Mouse (Mus musculus) CH12.LX (cell line): ENCODE results near the gene Csrp1. TPM values are rescaled to one million over a fixed set of nuclear protein-coding genes. Genes with fewer than 3 reads are reported as not detected.

Experiments used
- DNase-seq: peaks from one replicate; pipeline ENCODE4 v3.0.0-alpha.2; 2013; ENCODE audit errors: extremely low read depth
- H3K27ac ChIP-seq: 2 replicates; pipeline ENCODE4 v1.5.1; 2012; ENCODE audit warnings: low read depth, mild to moderate bottlenecking, control low read depth, moderate library complexity; ENCODE audit not compliant: insufficient read depth
- H3K27me3 ChIP-seq: replicated peaks from 2 replicates; pipeline ENCODE3; 2012; ENCODE audit warnings: inconsistent platforms
- H3K36me3 ChIP-seq, 2 experiments: replicated peaks in 1 of 2; 2 replicates each; pipeline versions ENCODE3 to v1.6.1; 2012; ENCODE audit warnings: inconsistent platforms in 1 of 2, low read length in 1 of 2, mild to moderate bottlenecking in 1 of 2, mixed read lengths in 1 of 2, moderate library complexity in 1 of 2; ENCODE audit not compliant: control insufficient read depth in 1 of 2, insufficient read depth in 1 of 2
- H3K4me1 ChIP-seq, 2 experiments: 2 replicates each; pipeline ENCODE4 v1.6.1; 2012; ENCODE audit warnings: inconsistent platforms in 1 of 2, moderate library complexity in 1 of 2; ENCODE audit not compliant: insufficient read depth in 2 of 2, control insufficient read depth in 1 of 2
- H3K4me2 ChIP-seq: 2 replicates; pipeline ENCODE4 v1.6.1; 2012; ENCODE audit warnings: low read depth, mild to moderate bottlenecking, control low read depth; ENCODE audit not compliant: poor library complexity, insufficient read depth, severe bottlenecking
- H3K4me3 ChIP-seq, 3 experiments: fragments of 150-350 bp in 1 of 3; sonication (generic) in 1 of 3; replicated peaks in 1 of 3; 2 replicates each; pipeline versions ENCODE3 to v1.5.1; 2011 to 2012; ENCODE audit warnings: low read depth in 2 of 3, low read length in 2 of 3, mild to moderate bottlenecking in 2 of 3, moderate library complexity in 2 of 3, control low read depth in 1 of 3, improper control_type of control experiment in 1 of 3, inconsistent platforms in 1 of 3, mixed read lengths in 1 of 3; ENCODE audit not compliant: poor library complexity in 1 of 3
- H3K79me2 ChIP-seq: replicated peaks from 2 replicates; pipeline ENCODE4 v1.6.1; 2012; ENCODE audit warnings: mild to moderate bottlenecking, moderate library complexity; ENCODE audit not compliant: control insufficient read depth, poor library complexity, insufficient read depth, severe bottlenecking; ENCODE audit errors: extremely low read depth
- H3K9ac ChIP-seq: 2 replicates; pipeline ENCODE4 v1.6.1; 2012; ENCODE audit warnings: low read depth, mild to moderate bottlenecking, control low read depth, moderate library complexity; ENCODE audit not compliant: insufficient read depth
- H3K9me3 ChIP-seq: replicated peaks from 2 replicates; pipeline ENCODE3; 2012; ENCODE audit warnings: low read length, inconsistent platforms, mixed read lengths
- BHLHE40 ChIP-seq: IDR thresholded peaks from 2 replicates; pipeline ENCODE4 v1.6.1; 2011; ENCODE audit warnings: mild to moderate bottlenecking, low read depth, low read length, improper control_type of control experiment
- ELF1 ChIP-seq: IDR thresholded peaks from 2 replicates; pipeline ENCODE4 v1.6.1; 2014; ENCODE audit warnings: low read depth, mild to moderate bottlenecking, inconsistent platforms, low read length, improper control_type of control experiment
- EP300 ChIP-seq: IDR thresholded peaks from 2 replicates; pipeline ENCODE4 v1.6.1; 2011; ENCODE audit warnings: low read length, improper control_type of control experiment
- HCFC1 ChIP-seq: IDR thresholded peaks from 2 replicates; pipeline ENCODE4 v1.6.1; 2012; ENCODE audit warnings: low read depth, mild to moderate bottlenecking, inconsistent platforms, low read length, improper control_type of control experiment
- IRF4 ChIP-seq: IDR thresholded peaks from 2 replicates; pipeline ENCODE4 v1.6.1; 2014; ENCODE audit warnings: low read depth, mild to moderate bottlenecking, inconsistent platforms, low read length, improper control_type of control experiment
- JUND ChIP-seq: conservative IDR thresholded peaks from 2 replicates; pipeline ENCODE4 v1.6.1; 2011; ENCODE audit warnings: low read depth, low read length, improper control_type of control experiment
- MAFK ChIP-seq: IDR thresholded peaks from 2 replicates; pipeline ENCODE4 v1.6.1; 2011; ENCODE audit warnings: low read length, improper control_type of control experiment; ENCODE audit not compliant: insufficient replicate concordance
- MAZ ChIP-seq: IDR thresholded peaks from 2 replicates; pipeline ENCODE4 v1.6.1; 2012; ENCODE audit warnings: low read depth, mild to moderate bottlenecking, inconsistent platforms, low read length, improper control_type of control experiment, moderate library complexity
- NRF1 ChIP-seq: IDR thresholded peaks from 2 replicates; pipeline ENCODE4 v1.6.1; 2014; ENCODE audit warnings: low read depth, mild to moderate bottlenecking, inconsistent platforms, low read length, improper control_type of control experiment, moderate library complexity
- POLR2AphosphoS2 ChIP-seq: IDR thresholded peaks from 2 replicates; pipeline ENCODE4 v1.6.1; 2011; ENCODE audit warnings: low read depth, low read length, improper control_type of control experiment
- RAD21 ChIP-seq: IDR thresholded peaks from 2 replicates; pipeline ENCODE4 v1.6.1; 2011; ENCODE audit warnings: low read depth, mild to moderate bottlenecking, low read length, improper control_type of control experiment, moderate library complexity
- SIN3A ChIP-seq: IDR thresholded peaks from 2 replicates; pipeline ENCODE4 v1.6.1; 2012; ENCODE audit warnings: low read length, improper control_type of control experiment, inconsistent platforms
- SMC3 ChIP-seq: IDR thresholded peaks from 2 replicates; pipeline ENCODE4 v1.6.1; 2011; ENCODE audit warnings: low read depth, low read length, improper control_type of control experiment
- TCF12 ChIP-seq: IDR thresholded peaks from 2 replicates; pipeline ENCODE4 v1.6.1; 2014; ENCODE audit warnings: low read depth, mild to moderate bottlenecking, inconsistent platforms, low read length, improper control_type of control experiment
- UBTF ChIP-seq: IDR thresholded peaks from 2 replicates; pipeline ENCODE4 v1.6.1; 2012; ENCODE audit warnings: low read depth, mild to moderate bottlenecking, inconsistent platforms, low read length, improper control_type of control experiment, moderate library complexity
- USF1 ChIP-seq: IDR thresholded peaks from 2 replicates; pipeline ENCODE4 v1.6.1; 2014; ENCODE audit warnings: low read depth, mild to moderate bottlenecking, inconsistent platforms, low read length, improper control_type of control experiment
- USF2 ChIP-seq: conservative IDR thresholded peaks from 2 replicates; pipeline ENCODE4 v1.6.1; 2011; ENCODE audit warnings: low read depth, low read length, improper control_type of control experiment
- ZMIZ1 ChIP-seq: IDR thresholded peaks from 2 replicates; pipeline ENCODE4 v1.6.1; 2012; ENCODE audit warnings: low read depth, mild to moderate bottlenecking, inconsistent platforms, low read length, improper control_type of control experiment
- ZNF384 ChIP-seq: IDR thresholded peaks from 2 replicates; pipeline ENCODE4 v1.6.1; 2012; ENCODE audit warnings: low read depth, low read length, improper control_type of control experiment, inconsistent platforms
- dilution Hi-C: fragments of 300-500 bp; cut with MboI; formaldehyde crosslinking; loops from 2 replicates; pipeline ENCODE4 v1.14.3; 2020; ENCODE audit warnings: low sequenced_read_pairs; ENCODE audit not compliant: extremely low pct_unique_long_range_greater_than_20kb, extremely low pct_ligation_motif_present
- in situ Hi-C: fragments of 300-500 bp; cut with MboI; formaldehyde crosslinking; loops from 3 replicates; pipeline ENCODE4 v1.14.3; 2019; ENCODE audit warnings: low sequenced_read_pairs, low pct_ligation_motif_present, low pct_unique_long_range_greater_than_20kb, mixed read lengths
- polyA plus RNA-seq: library from polyadenylated mRNA; unstranded; fragments of >175 nt; gene quantifications from 2 replicates; pipeline ENCODE4 v1.2.1, GENCODE M21; 2012; ENCODE audit warnings: low read depth; ENCODE audit not compliant: insufficient read length
- total RNA-seq, 2 experiments: library from RNA; depleted of rRNA; stranded (reverse); fragments of 300-350 nt in 1 of 2; fragments of >200 nt in 1 of 2; gene quantifications; 2 replicates each; pipeline ENCODE4 v1.2.3; 2012 to 2014

Gene Csrp1
- total and polyA plus RNA-seq, 3 experiments = 45.9 to 54.3 (median 49.4) TPM

DNA sequence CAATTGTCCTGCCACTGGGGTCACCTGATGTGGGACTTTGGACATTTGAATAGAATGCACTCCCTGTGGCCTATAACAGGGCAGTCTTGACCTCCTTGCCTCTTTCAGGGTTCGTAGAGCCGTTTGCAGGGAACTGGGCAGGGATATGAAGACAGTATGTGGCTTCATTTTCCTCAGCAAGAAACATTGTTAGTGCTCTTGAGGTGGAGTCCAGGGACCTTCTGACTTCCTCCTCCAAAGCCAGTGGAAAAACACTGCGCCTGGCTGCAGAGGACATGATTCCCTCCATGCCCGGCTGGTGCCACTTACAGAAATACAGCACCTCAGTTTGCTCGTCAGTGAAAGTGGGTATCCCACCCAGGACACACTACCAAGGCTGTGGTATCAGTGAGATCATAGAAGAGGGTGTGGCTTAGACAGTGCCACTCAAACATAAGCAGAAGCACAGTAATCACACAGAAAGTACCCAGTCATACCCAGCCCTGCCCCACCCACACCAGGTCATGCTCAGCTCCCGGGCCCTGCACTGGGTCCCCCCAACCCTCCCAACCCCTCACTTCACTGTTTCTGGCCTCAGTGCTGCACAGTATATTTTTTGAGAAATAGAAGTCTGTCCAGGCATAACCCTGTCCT, 29.0 kb upstream of the Csrp1 start:
- H3K4me1 ChIP-seq = no peaks in the 10 kb centered on the region
- peaks cover 80% of the 10 kb centered on the region for H3K27me3 ChIP-seq
- H3K9ac ChIP-seq = no peak overlapping the region
- in situ Hi-C loops = no loop called here
- no peaks in the 10 kb centered on the region for H3K36me3 ChIP-seq
- no peaks in the 10 kb centered on the region for H3K9me3 ChIP-seq
- no peaks in the 10 kb centered on the region for H3K79me2 ChIP-seq
- TF ChIP-seq TCF12 = no peak
- TF ChIP-seq ELF1 = no peak
- no peak for TF ChIP-seq RAD21
- TF ChIP-seq MAFK = no peak
- TF ChIP-seq UBTF = no peak
- DNase-seq = no peak
- H3K27ac ChIP-seq = no peak overlapping the region
- dilution Hi-C loops = no loop called here
- no peak overlapping the region for H3K4me3 ChIP-seq
- no peak overlapping the region for H3K4me2 ChIP-seq

DNA sequence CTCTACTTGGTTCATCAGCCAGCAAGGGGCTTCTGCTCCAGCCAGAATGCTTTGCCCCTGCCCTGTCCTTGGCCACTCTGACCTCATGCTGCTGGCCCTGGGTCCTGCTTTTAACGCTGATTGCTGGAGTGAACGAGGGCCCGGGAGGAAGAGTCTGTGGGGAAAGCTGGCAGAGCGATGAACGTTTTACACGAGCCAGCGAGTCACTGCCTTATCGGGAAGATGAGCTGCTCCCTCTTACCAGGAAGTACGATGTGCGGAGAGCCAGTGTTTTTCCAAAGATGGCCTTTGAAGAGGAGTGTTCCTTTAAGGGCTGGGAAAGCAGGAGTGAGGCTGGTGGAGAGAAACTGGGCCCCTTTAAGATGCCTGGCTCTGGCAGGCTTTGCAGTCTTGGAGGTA, 28.4 kb upstream of the Csrp1 start:
- TF ChIP-seq ZNF384 (no peak), ZMIZ1 (no peak), SMC3 (no peak), EP300 (no peak), USF2 (no peak), JUND (no peak), NRF1 (no peak), IRF4 (no peak), RAD21 (no peak), UBTF (no peak), SIN3A (no peak), ELF1 (no peak), USF1 (no peak), POLR2AphosphoS2 (no peak), HCFC1 (no peak), BHLHE40 (no peak), MAZ (no peak)
- no peak overlapping the region for H3K4me3 ChIP-seq
- in situ Hi-C loops (no loop called here), dilution Hi-C loops (no loop called here)
- peaks cover under 1% of the 10 kb centered on the region for H3K9me3 ChIP-seq
- H3K4me2 ChIP-seq = no peak overlapping the region
- H3K4me1 ChIP-seq = no peaks in the 10 kb centered on the region
- DNase-seq = no peak
- no peak overlapping the region for H3K27ac ChIP-seq
- no peak overlapping the region for H3K9ac ChIP-seq
- H3K36me3 ChIP-seq = no peaks in the 10 kb centered on the region
- peaks cover 79% of the 10 kb centered on the region for H3K27me3 ChIP-seq
- no peaks in the 10 kb centered on the region for H3K79me2 ChIP-seq
